Mouse (Mus musculus): ENCODE measurements around the gene Zfp644.

The Zfp644 gene

GRCm38 (mm10) chr5:106589670-106590069 lies 107.4 kb downstream of the Zfp644 start:
- no peak for DNase-seq

- DNase-seq, result no peak
Observed at GRCm38 (mm10) chr5:106589006-106589405, 108.1 kb downstream of the Zfp644 start.

DNA sequence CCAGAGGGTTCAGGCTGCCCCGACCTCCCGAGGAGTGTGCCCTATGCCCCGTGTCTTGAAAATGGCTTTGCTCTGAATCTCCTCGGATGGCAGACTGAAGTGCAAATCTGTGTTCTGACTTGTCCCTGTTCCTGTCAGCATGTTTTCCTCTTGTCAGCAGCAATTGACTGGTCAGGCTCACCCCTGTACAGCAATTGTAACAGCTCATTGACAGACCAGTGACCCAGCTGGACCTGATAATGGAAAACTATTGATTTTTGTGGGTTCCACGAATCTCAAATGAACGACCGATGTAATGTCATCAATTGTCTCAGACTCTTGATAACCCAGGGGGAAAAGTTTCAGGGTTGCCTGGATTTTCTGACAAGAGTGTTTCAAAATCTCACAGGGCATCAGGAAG lies 116.1 kb downstream of the Zfp644 start:
- no peak for DNase-seq

GRCm38 (mm10) chr5:106577237-106577888 lies 119.7 kb downstream of the Zfp644 start:
- DNase-seq, result no peak

- no peak for DNase-seq
Observed at GRCm38 (mm10) chr5:106575098-106575497, 122.0 kb downstream of the Zfp644 start.

- peak; percentile 30 to 67 for DNase-seq
Observed at GRCm38 (mm10) chr5:106574560-106574946, 122.5 kb downstream of the Zfp644 start.

DNA sequence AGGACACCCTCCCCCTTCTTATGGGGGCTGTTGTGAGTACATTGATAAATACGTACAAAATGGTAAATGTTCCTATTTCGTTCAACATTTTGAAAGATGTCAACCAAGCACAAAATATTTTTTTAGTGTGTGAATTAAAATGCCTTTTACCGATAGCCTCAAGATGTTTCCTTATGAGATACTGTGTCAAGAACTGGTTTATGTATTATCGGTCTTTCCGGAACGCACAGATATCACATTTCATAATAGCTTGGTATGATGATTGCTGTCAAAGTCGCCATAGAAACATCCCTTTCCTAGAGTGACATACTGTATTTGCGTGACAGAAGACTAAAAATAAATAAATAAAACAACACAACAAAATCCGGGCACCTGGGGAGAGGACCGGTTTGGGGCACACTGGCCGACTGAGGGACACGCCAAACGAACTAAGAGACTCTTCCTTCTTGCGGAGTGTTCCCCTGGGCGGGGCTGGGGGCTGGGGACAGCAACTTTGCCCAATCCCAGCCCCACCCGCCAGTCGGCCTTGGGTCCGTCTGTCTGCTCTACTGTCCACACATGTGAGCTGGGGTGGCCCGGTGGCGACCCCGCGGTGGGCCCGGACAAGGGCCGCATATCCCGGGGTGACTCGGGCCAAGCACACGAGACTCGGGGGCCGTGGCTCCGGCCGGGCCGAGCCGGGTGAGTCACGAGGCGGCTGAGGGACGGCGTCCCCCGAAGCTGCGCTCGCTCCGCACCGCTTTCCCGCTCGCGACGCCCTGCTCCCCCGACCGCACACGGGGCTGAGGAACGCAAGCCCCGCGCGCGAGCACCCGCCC lies 123.1 kb downstream of the Zfp644 start:
- no peak for DNase-seq
